ENCODE assay signal across 13 mouse cellular contexts in genomic region chr1:24222981-24223612, GRCm38 (mm10). TPM values are rescaled to one million over a fixed set of nuclear protein-coding genes. Genes with fewer than 3 reads are reported as not detected.
A peak's percentile ranks its signal among the peaks of the same experiment; 100 is the strongest.
DNase-seq lines count a peak whose midpoint lies in the region; ATAC-seq and TF ChIP-seq lines count a peak whose summit lies in the region.
"Had no signal": no experiment of that assay in that cellular context is flagged by ENCODE, and none has a peak within 500 bp of the region (broad histone marks: within the 10 kb centered on the region; RNA-seq: fewer than 3 reads in every experiment).

No protein-coding gene starts in this region.

- TF ChIP-seq CTCF in cerebellum, adult 2 months (IDR thresholded peaks at IDR 0.05; ENCODE audit: borderline replicate concordance, insufficient read depth, low read depth, low read length), result no peak
- TF ChIP-seq CTCF in layer of hippocampus, adult 2 months (conservative IDR thresholded peaks at IDR 0.05), result no peak
- TF ChIP-seq CTCF in lung, postnatal 0 days (IDR thresholded peaks at IDR 0.05), result no peak

- no peak overlapping the region for H3K9ac ChIP-seq in forebrain, embryonic 13.5 days
- no peak overlapping the region for H3K9ac ChIP-seq in lung, postnatal 0 days (replicated peaks; ENCODE audit: low read depth)

- no peak overlapping the region for H3K4me3 ChIP-seq in forebrain, embryonic 13.5 days
- H3K4me3 ChIP-seq in forebrain, embryonic 10.5 days, result no peak overlapping the region
- no peak overlapping the region for H3K4me3 ChIP-seq in cerebellum, adult 2 months (replicated peaks; ENCODE audit: insufficient read depth, low read depth, low read length)
- H3K4me3 ChIP-seq in layer of hippocampus, adult 2 months, result no peak overlapping the region
- no peak overlapping the region for H3K4me3 ChIP-seq in lung, postnatal 0 days (ENCODE audit: low read depth, low read length)

- DNase-seq in forebrain, embryonic 10.5 days (ENCODE audit: extremely low spot score, low spot score), result no peak
- DNase-seq in cerebellum, adult 2 months, result peak; percentile 82 to 93
- peak in 1 of 2 experiments; percentile 52 for DNase-seq in layer of hippocampus, adult 2 months (ENCODE audit: low spot score in 2 of 2)
- peak; percentile 77 for DNase-seq in left cerebral cortex, postnatal 4 days
- no peak for DNase-seq in lung, postnatal 0 days (ENCODE audit: low spot score)
- no peak for DNase-seq in spleen, postnatal 10 days (ENCODE audit: low spot score in 2 of 2)
- DNase-seq: adrenal gland, adult 2 months; lung, adult 18-20 months had no signal

- WGBS in forebrain, embryonic 13.5 days, result 79% methylated on average over 8 of the region's 8 CpGs
- 88% methylated on average over 8 of the region's 8 CpGs for WGBS in forebrain, embryonic 10.5 days
- WGBS in cerebellum, adult 2 months, result 13% methylated on average over 8 of the region's 8 CpGs
- WGBS in lung, postnatal 0 days, result 92% methylated on average over 8 of the region's 8 CpGs

- intact Hi-C loops in left cerebral cortex, postnatal 4 days (cut with DNase I), result no loop called here

- no peaks in the 10 kb centered on the region for H3K9me3 ChIP-seq in forebrain, embryonic 13.5 days (replicated peaks)
- no peaks in the 10 kb centered on the region for H3K9me3 ChIP-seq in forebrain, embryonic 10.5 days
- no peaks in the 10 kb centered on the region for H3K9me3 ChIP-seq in lung, postnatal 0 days (ENCODE audit: low read length)

- no peak for TF ChIP-seq EP300 in lung, postnatal 0 days (IDR thresholded peaks at IDR 0.05)

- no peak overlapping the region for H3K4me2 ChIP-seq in forebrain, embryonic 13.5 days
- no peak overlapping the region for H3K4me2 ChIP-seq in lung, postnatal 0 days (replicated peaks; ENCODE audit: low read depth, low read length)

- no peaks in the 10 kb centered on the region for H3K27me3 ChIP-seq in forebrain, embryonic 13.5 days
- no peaks in the 10 kb centered on the region for H3K27me3 ChIP-seq in forebrain, embryonic 10.5 days (ENCODE audit: poor library complexity, severe bottlenecking)
- no peaks in the 10 kb centered on the region for H3K27me3 ChIP-seq in cerebellum, adult 2 months (ENCODE audit: control insufficient read depth, insufficient read depth, low read length)
- no peaks in the 10 kb centered on the region for H3K27me3 ChIP-seq in lung, postnatal 0 days (replicated peaks; ENCODE audit: insufficient read depth, low read length)

- peaks cover 12% of the 10 kb centered on the region; the same call in 1 of the 2 replicates for H3K4me1 ChIP-seq in forebrain, embryonic 13.5 days
- peaks cover 9% of the 10 kb centered on the region for H3K4me1 ChIP-seq in forebrain, embryonic 10.5 days
- H3K4me1 ChIP-seq in cerebellum, adult 2 months (ENCODE audit: control insufficient read depth, insufficient read depth, low read length), result peaks cover 38% of the 10 kb centered on the region
- H3K4me1 ChIP-seq in lung, postnatal 0 days (ENCODE audit: insufficient read depth, low read depth, low read length), result no peaks in the 10 kb centered on the region

- TF ChIP-seq POLR2A in cerebellum, adult 2 months (IDR thresholded peaks at IDR 0.05; ENCODE audit: borderline replicate concordance, insufficient read depth, low read length), result no peak

- H3K27ac ChIP-seq in forebrain, embryonic 13.5 days, result peak overlapping the region; percentile 35; the same call in 1 of the 2 replicates
- H3K27ac ChIP-seq in forebrain, embryonic 10.5 days, result no peak overlapping the region
- H3K27ac ChIP-seq in cerebellum, adult 2 months (ENCODE audit: insufficient read depth, low read length), result peak overlapping the region; percentile 78
- H3K27ac ChIP-seq in layer of hippocampus, adult 2 months, result peak overlapping the region; percentile 67; the same call in 1 of the 2 replicates
- no peak overlapping the region for H3K27ac ChIP-seq in lung, postnatal 0 days (ENCODE audit: low read length)
- H3K27ac ChIP-seq: kidney, postnatal 0 days had no signal

- H3K36me3 ChIP-seq in forebrain, embryonic 13.5 days (ENCODE audit: poor library complexity, severe bottlenecking), result no peaks in the 10 kb centered on the region
- no peaks in the 10 kb centered on the region for H3K36me3 ChIP-seq in forebrain, embryonic 10.5 days (replicated peaks)
- H3K36me3 ChIP-seq in lung, postnatal 0 days (ENCODE audit: insufficient read depth, low read length), result no peaks in the 10 kb centered on the region

- no peak for ATAC-seq in forebrain, embryonic 13.5 days
- no peak for ATAC-seq in lung, postnatal 0 days
- no peak for ATAC-seq in inflammation-experienced regulatory T-cells, adult 6 months

RNA-seq across cellular contexts. Expression of gene Col9a1, which starts 45.7 kb away (rescaled TPM):
- 0.84 and 1.8 TPM in 2 replicates for polyA plus RNA-seq in forebrain, embryonic 13.5 days (2015; fragmentation: Nextera tagmentation; extraction: Ambion mirVana)
- polyA plus RNA-seq in forebrain, embryonic 10.5 days (2016; fragmentation: Nextera tagmentation; extraction: Ambion mirVana), result 20.3 and 32.1 TPM in 2 replicates
- polyA plus RNA-seq in cerebellum, adult 2 months (2012; rRNA removed), result 0.79 and 0.87 TPM in 2 replicates
- total RNA-seq in layer of hippocampus, adult 2 months (2021), result under 1 TPM; 0.31 to 0.42 TPM
- total RNA-seq in left cerebral cortex, postnatal 4 days (2021), result 1 to 10 TPM; 2.0 to 3.0 TPM
- 0.27 and 0.50 TPM in 2 replicates for polyA plus RNA-seq in lung, postnatal 0 days (2015; fragmentation: Nextera tagmentation; extraction: Ambion mirVana)
- not detected for polyA plus RNA-seq in inflammation-experienced regulatory T-cells, adult 6 months (2017; shearing (Covaris generic))
- total RNA-seq: adrenal gland, adult 2 months; megakaryocyte progenitor cell, adult 5-6 weeks had no signal
- polyA plus RNA-seq: adrenal gland, adult 2 months; small intestine, adult 2 months had no signal

Comparison
In these comparisons a context has a peak if more than half of its experiments do, and no peak if none do; other contexts are left out.
1. H3K27ac ChIP-seq: peak in forebrain, embryonic 13.5 days (single experiment), cerebellum, adult 2 months (single experiment) and layer of hippocampus, adult 2 months (single experiment); none in forebrain, embryonic 10.5 days (single experiment) and lung, postnatal 0 days (single experiment).
2. DNase-seq: peak in cerebellum, adult 2 months (2 of 2) and left cerebral cortex, postnatal 4 days (single experiment); none in forebrain, embryonic 10.5 days (single experiment), lung, postnatal 0 days (single experiment) and spleen, postnatal 10 days (0 of 2).